Mouse (Mus musculus) kidney, adult 9 months (tissue): ENCODE results near the gene Cnot1.
A peak's percentile ranks its signal among the peaks of the same experiment; 100 is the strongest.

Source experiments
- DNase-seq: peaks from one replicate; pipeline ENCODE4 v3.0.0; 2022

Gene Cnot1

GRCm38 (mm10) chr8:95678024-95678611 lies 129.1 kb downstream of the Cnot1 start:
- DNase-seq: no peak

- DNase-seq: no peak
These were observed 129.7 kb downstream of the Cnot1 start for GRCm38 (mm10) chr8:95677591-95678023.

- peak; percentile 7 for DNase-seq
These were observed 130.6 kb downstream of the Cnot1 start, which contains the start of gene Ndrg4 for GRCm38 (mm10) chr8:95676631-95677030. TSS of gene Ndrg4 (plus strand) at chr8:95676980.

- DNase-seq: no peak
These were observed 134.5 kb downstream of the Cnot1 start for GRCm38 (mm10) chr8:95672811-95673210.

GRCm38 (mm10) chr8:95671861-95672260 lies 135.4 kb downstream of the Cnot1 start:
- no peak for DNase-seq

- no peak for DNase-seq
These were observed 137.3 kb downstream of the Cnot1 start for GRCm38 (mm10) chr8:95669967-95670366.
